Mouse (Mus musculus) left cerebral cortex, postnatal 25 days (tissue): ENCODE results near the gene Cutal. TPM values are rescaled to one million over a fixed set of nuclear protein-coding genes. Genes with fewer than 3 reads are reported as not detected.

ENCODE experiments used
- DNase-seq, 2 experiments: peaks; one replicate each; pipeline ENCODE4 v3.0.0; 2022; ENCODE audit warnings: low spot score in 2 of 2, mixed read lengths in 1 of 2
- intact Hi-C: fragments of 180-260 bp; cut with DNase I; formaldehyde crosslinking; loops from one replicate; pipeline ENCODE4 v1.15.1; 2025
- total RNA-seq, 2 experiments: library from RNA; stranded (reverse); gene quantifications; 2 replicates each; pipeline ENCODE4 v1.2.3; 2021

Gene Cutal
- total RNA-seq, 2 experiments from 2014 or later = 0.25 to 0.41 TPM

DNA sequence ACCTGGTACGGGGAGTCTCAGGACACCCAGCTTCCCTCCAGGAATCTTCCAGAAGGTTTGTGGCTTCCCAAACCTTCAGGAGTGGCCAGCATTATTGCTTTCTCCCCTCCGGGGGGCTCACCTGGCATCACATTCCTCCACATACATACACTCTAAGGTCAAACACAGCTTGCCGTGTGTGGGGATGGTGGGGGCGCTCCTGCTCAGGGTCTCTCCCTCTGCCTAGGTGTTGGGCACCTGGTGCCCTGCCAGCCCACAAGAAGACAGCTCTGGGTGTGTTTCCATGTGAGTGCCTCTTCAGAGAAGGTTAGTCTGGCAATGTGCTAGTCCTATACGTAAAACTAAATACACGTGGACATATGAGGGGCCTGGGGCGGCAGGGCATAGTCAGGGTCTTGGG is 38.4 kb downstream of the Cutal start:
- no peak for DNase-seq
- intact Hi-C loops = no loop called here

- intact Hi-C loops = no loop called here
- DNase-seq = no peak
Measured at GRCm38 (mm10) chr2:34913218-34914068, 39.2 kb downstream of the Cutal start, which contains the start of gene Phf19. Phf19 (minus strand) TSS chr2:34914026.

GRCm38 (mm10) chr2:34914069-34914822 is 40.0 kb downstream of the Cutal start:
- peak; percentile 21 to 50 for DNase-seq
- intact Hi-C loops = no loop called here

DNA sequence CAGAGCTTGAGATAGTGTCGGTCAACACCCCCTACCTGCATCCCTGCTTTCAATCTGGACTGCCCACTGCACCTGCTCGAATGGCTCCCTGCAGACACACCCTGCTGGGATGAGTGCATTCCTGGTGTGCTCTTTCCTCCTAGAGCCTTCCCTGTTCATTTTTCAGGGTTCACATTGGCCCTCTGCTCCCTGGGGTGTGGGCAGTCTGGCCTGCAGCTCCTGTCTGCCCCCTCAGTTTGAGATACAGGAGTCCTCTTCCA is 40.6 kb downstream of the Cutal start:
- DNase-seq = no peak
- intact Hi-C loops = no loop called here

- intact Hi-C loops = no loop called here
- DNase-seq = no peak
Measured at GRCm38 (mm10) chr2:34915103-34915502, 40.9 kb downstream of the Cutal start.

- DNase-seq = no peak
- intact Hi-C loops = no loop called here
Measured at GRCm38 (mm10) chr2:34920144-34920543, 45.9 kb downstream of the Cutal start.

- DNase-seq = no peak
- intact Hi-C loops = no loop called here
Measured at GRCm38 (mm10) chr2:34922729-34923128, 48.5 kb downstream of the Cutal start.

DNA sequence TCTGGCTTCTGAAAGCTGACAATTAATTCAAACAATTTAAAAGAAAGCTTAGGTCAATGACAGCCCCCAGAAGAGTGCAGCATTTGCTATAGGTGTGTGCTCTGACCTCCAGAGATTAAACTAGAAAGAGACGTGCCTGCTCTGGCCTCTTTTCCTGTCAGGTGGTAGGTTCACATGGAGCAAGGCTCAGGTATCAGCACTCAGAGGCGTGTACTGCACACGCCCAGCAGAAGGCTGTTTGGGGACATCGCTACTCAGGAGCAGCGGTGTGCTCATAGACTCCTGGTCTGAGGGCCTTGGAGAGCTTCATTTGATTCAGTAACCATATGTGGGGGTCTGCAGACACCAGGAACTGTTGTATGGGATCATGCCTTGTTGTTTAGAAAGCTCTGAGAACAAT is 53.1 kb downstream of the Cutal start:
- intact Hi-C loops = no loop called here
- DNase-seq = no peak

DNA sequence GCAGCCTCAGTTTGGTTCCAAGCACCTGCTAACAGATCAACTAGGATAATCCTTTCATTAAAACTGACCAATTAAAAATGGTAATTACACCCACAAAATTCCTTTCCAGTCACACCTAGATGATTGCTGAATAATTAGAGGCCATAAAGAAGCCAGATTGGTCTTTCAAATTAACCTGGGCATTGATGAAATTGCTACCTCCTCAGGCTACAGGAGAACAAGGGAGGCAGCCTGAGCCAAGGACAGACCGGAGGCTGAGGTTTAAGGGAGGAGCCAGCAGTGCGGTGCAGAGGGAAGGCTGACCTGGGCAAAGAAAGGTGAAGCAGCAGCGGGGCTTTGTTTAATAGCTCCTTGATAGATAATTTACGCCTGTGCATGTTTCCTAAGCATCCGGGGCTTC is 63.3 kb downstream of the Cutal start:
- intact Hi-C loops = no loop called here
- no peak for DNase-seq

DNA sequence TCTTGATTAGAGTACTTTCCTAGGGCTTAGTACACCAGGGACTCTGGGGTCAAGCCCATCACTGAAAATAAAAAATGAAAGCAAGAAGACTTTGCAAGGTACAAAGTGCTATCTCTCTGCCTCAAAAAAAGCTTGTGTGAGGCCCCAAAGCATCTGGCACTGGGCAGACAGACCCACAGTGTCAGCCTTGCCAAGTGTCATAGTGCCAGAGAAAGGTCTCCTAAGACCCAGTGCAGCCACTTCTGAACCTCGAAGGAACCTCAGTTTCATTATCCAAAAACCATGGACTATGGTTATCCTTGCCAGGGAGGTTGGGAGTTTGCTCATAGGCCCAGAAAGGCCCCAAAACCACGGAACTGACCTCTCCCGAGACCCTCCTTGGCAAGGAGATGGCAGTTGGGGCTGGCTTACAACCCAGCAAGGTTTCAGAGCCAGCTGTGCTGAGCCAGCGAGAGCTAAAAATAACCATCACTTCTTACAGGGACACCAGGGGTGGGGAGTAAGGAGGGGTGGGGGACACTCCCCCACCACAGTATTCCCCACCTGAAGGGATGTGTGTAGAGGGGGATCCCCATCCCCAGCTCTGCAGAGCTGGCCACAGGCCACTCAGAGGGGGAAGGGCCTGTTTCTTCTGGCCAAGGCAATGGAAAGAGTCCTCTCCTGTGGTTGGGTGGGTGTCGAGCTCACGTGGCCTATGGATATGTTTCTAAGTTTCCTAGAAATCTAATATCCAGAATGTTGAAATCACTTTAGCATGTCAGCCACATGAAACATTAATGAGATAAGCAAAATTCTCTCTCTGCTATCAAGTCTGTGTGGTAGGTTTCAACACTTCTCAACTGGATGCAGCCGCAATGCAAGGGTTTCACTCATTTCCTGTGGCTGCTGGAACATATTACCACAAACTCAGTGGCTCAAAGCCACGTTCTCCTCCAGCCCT is 64.3 kb downstream of the Cutal start:
- intact Hi-C loops = no loop called here
- DNase-seq = no peak

GRCm38 (mm10) chr2:34940246-34940645 is 66.0 kb downstream of the Cutal start:
- DNase-seq = no peak
- intact Hi-C loops = no loop called here

- DNase-seq = no peak
- intact Hi-C loops = no loop called here
Measured at GRCm38 (mm10) chr2:34941061-34941675, 67.0 kb downstream of the Cutal start.

Other genes with a start within 250 kb of the Cutal start
- gene Gapvd1, start 119.2 kb upstream of the Cutal start, total RNA-seq = 100 to 1,000 TPM in 1 of 2 experiments, 10 to 100 TPM in 1; 97.4 to 101 TPM
- 100 to 1,000 TPM; 394 to 427 TPM for gene Hspa5, start 102.4 kb upstream of the Cutal start, total RNA-seq
- gene Rabepk, start 74.5 kb upstream of the Cutal start, total RNA-seq = 10 to 100 TPM; 30.8 to 34.0 TPM
- gene Fbxw2, start 48.1 kb upstream of the Cutal start, total RNA-seq = 100 to 1,000 TPM in 1 of 2 experiments, 10 to 100 TPM in 1; 96.1 to 101 TPM
- gene Gm34653, start 41.4 kb upstream of the Cutal start, total RNA-seq = not detected
- gene Psmd5, start 572 bp downstream of the Cutal start, total RNA-seq = 10 to 100 TPM; 33.3 to 38.0 TPM
- gene Phf19, start 39.6 kb downstream of the Cutal start, total RNA-seq = 1 to 10 TPM; 1.3 to 1.6 TPM
- 1 to 10 TPM in 1 of 2 experiments, under 1 TPM in 1; 0.57 to 2.1 TPM for gene Traf1, start 87.4 kb downstream of the Cutal start, total RNA-seq
- gene Hc, start 187.0 kb downstream of the Cutal start, total RNA-seq = under 1 TPM; 0.09 to 0.23 TPM
- gene AI182371, start 227.1 kb downstream of the Cutal start, total RNA-seq = under 1 TPM in 1 of 2 experiments, not detected in 1; 0.41 TPM
- gene Cntrl, start 235.1 kb downstream of the Cutal start, total RNA-seq = 1 to 10 TPM; 7.1 to 8.6 TPM